Mouse (Mus musculus): Measurements from ENCODE around the gene Ptms. TPM values are rescaled to one million over a fixed set of nuclear protein-coding genes. Genes with fewer than 3 reads are reported as not detected.
A peak's percentile ranks its signal among the peaks of the same experiment; 100 is the strongest.

Gene Ptms
- polyA plus RNA-seq, 1 experiment, result 820 TPM

DNA sequence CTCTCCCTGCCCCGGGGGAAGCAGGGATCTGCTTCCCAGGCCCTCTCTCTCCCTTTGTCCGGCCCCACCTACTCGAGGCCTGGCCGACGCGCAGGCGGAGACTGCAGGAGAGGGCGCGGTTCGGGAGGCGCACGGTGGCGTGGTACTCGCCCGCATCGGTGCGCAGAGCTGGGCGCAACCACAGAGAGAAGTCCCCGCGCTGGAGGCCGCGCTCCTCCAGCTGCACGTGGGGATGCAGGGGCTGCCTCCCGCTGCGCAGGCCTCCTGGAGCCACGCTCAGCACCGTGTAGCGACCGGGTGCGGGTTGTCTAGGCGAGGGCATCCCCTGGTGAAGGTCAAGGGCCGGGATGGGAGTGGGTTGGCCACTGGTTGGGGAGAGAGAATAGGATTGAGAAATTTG is 9.9 kb downstream of the Ptms start:
- Histone ChIP-seq H3K27ac (ENCODE audit: insufficient read depth, low read depth, low read length) (no peak overlapping the region), H3K4me3 (ENCODE audit: insufficient read depth, low read length) (no peak overlapping the region), H3K4me1 (ENCODE audit: control insufficient read depth, insufficient read depth, low read length) (peaks cover 23% of the 10 kb centered on the region)
- TF ChIP-seq POLR2A (IDR thresholded peaks at IDR 0.05; ENCODE audit: borderline replicate concordance, low read depth, low read length) (no peak), CTCF (IDR thresholded peaks at IDR 0.05; ENCODE audit: low read depth, low read length) (no peak)

DNA sequence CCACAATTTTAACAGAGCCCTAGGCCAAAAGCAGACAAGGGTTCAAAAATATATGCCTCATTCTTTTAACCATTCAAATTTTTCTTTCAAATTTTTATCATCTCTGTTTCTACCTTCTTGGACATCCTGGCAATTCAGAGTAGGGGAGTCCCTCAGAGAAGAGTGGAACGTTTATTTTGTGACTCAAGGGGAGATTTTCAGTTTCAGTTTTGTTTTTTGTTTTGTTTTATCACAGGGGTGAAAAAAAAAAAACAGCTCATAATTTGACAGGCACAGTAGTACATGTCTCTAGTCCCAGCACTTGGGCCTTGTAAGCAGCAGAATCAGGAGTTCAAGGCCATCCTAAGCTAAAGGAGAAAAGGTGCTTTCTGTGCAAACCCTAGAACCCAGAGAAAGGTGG is 12.1 kb downstream of the Ptms start:
- Histone ChIP-seq H3K4me3 (ENCODE audit: insufficient read depth, low read length) (no peak overlapping the region), H3K27ac (ENCODE audit: insufficient read depth, low read depth, low read length) (no peak overlapping the region), H3K4me1 (ENCODE audit: control insufficient read depth, insufficient read depth, low read length) (peaks cover 16% of the 10 kb centered on the region)
- TF ChIP-seq CTCF (IDR thresholded peaks at IDR 0.05; ENCODE audit: low read depth, low read length) (no peak), POLR2A (IDR thresholded peaks at IDR 0.05; ENCODE audit: borderline replicate concordance, low read depth, low read length) (no peak)

DNA sequence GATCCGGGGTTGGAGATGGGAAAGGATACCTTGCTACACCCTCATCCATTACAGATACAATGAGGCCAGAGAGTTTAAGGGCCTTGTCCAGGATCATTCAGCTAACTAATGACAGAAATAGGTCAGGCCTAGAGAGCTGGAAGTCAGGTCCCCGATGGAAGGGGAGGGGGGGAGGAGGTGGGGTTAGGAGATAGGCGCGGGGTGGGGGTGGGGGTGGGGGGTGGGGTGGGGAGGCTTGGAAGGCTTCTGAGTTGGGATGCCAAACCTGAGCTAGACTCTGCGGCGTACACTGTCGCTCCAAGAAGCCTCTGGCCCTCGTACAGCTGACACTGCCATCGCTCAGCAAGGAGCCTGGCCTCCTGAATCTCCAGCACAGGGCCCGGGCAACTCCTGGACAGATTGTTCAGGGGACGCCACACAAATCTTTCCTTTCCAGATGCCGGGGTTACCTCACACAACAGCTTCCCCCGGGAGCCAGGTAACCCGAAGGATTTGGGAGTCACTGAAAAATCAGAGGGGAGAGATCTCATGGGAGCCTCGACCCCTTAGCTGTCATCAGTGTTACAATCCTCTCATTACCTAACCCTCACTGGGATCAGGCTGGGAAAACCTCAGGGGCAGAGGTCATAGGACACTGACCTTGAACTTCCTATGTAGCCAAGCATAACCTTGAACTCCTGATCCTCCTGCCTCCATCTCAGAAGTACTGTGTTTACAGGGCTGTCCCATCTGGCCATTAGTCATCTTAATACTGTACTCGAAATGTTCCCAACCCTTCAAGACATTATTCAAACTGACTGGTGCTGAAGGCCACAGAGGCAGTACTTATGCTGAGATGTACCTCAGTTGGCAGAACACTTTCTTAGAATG is 14.7 kb downstream of the Ptms start:
- Histone ChIP-seq H3K27ac (ENCODE audit: insufficient read depth, low read depth, low read length) (no peak overlapping the region), H3K4me3 (ENCODE audit: insufficient read depth, low read length) (no peak overlapping the region), H3K4me1 (ENCODE audit: control insufficient read depth, insufficient read depth, low read length) (peaks cover 34% of the 10 kb centered on the region)
- no peak for TF ChIP-seq POLR2A (IDR thresholded peaks at IDR 0.05; ENCODE audit: borderline replicate concordance, low read depth, low read length)
- TF ChIP-seq CTCF (IDR thresholded peaks at IDR 0.05; ENCODE audit: low read depth, low read length), result no peak

DNA sequence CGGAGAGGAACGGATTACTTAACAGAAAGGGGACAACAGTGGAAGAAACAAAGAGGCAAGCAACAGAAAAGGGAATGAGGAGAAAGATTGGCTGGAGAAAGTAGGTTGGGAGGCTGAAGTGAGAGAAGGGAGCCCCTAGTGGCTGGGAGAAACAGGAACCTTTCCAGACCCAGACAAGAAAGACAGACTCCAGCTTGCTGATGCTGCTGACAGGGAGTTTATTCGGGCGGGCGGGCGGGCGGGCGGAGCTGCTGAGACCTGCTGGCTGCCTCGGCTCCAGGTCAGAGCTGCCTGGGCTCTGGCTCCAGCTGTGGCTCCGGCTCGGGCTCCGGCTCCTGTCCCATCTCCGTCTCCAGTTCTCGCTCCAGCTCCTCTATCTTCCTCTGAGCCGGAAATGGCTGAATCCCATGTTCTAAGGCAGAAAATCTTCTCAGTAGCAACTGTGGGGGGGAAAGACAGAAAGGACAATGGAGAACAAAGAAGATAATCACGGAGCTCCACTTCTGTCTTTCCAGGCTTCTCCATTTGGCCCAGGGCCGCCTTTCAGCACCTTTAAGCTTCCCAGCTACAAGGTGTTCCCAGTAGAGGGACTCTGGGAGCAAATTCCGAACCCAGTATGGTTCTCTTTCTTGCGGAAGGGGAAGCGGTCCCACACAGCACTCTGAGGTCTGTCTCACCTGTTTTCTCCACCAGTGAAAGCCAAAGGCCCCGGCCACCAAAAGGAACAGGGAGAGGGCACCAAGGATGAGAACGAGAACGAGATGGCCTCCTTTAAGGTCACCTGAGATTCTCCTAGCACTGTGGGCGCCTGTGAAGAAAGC is 15.5 kb downstream of the Ptms start:
- H3K4me1 ChIP-seq (ENCODE audit: control insufficient read depth, insufficient read depth, low read length), result peaks cover 43% of the 10 kb centered on the region
- H3K27ac ChIP-seq (ENCODE audit: insufficient read depth, low read depth, low read length), result peak overlapping the region; percentile 91
- TF ChIP-seq CTCF (IDR thresholded peaks at IDR 0.05; ENCODE audit: low read depth, low read length) (no peak; the same call in 1 of the 2 replicates), POLR2A (IDR thresholded peaks at IDR 0.05; ENCODE audit: borderline replicate concordance, low read depth, low read length) (no peak)
- peak overlapping the region; percentile 56 for H3K4me3 ChIP-seq (ENCODE audit: insufficient read depth, low read length)

DNA sequence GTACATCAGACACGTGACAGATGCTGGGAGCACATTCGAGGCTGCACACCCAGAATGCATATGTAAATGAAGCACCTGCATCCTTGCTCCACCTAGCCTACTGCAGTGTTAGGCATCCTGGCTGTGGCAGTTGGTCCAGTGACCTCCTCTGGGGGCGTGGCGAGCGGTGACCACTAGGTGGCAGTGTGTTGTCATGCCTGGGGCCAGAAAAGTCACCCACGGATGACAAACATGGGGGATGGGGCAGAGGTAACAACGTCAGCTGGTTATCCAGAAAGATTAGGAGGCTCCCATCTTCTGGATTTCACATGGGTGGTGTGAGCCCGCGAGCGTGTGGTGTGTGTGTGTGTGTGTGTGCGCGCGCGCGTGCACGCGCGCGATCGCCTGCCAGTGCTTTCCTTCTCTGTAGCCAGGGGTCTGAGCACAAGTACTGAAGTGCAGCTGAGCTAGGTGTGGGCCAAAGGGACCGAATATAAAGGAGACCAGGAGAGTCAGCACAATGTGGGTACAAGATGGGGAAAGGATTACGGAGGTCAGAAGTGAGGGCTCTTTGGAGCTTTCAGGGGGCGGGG is 16.2 kb downstream of the Ptms start:
- Histone ChIP-seq H3K4me1 (ENCODE audit: control insufficient read depth, insufficient read depth, low read length) (peaks cover 50% of the 10 kb centered on the region), H3K27ac (ENCODE audit: insufficient read depth, low read depth, low read length) (peak overlapping the region; percentile 91), H3K4me3 (ENCODE audit: insufficient read depth, low read length) (peak overlapping the region; percentile 56)
- TF ChIP-seq POLR2A (IDR thresholded peaks at IDR 0.05; ENCODE audit: borderline replicate concordance, low read depth, low read length) (no peak), CTCF (IDR thresholded peaks at IDR 0.05; ENCODE audit: low read depth, low read length) (peak; percentile 68; the same call in 1 of the 2 replicates)

DNA sequence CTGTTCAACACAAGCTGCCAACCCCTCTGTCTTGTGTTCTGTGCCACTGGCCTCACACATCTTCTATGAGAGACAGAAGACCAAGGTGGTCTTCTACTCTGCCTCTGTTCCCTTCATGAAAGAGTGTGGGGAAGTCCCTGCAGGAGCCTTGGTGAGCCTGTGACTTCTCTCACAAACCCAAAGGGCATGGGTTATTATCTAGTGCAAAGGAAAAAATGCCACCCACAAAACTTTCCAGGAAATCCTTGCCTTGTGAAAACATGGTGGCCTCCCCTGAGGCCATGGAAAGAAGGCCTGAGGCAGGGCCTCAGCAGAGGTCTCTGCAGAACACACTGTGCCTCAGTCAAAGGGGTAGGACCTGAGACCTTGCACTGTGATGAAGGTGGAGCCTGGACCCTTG is 18.1 kb downstream of the Ptms start:
- peak overlapping the region; percentile 98 for H3K27ac ChIP-seq (ENCODE audit: insufficient read depth, low read depth, low read length)
- H3K4me3 ChIP-seq (ENCODE audit: insufficient read depth, low read length), result no peak overlapping the region
- peaks cover 64% of the 10 kb centered on the region for H3K4me1 ChIP-seq (ENCODE audit: control insufficient read depth, insufficient read depth, low read length)
- TF ChIP-seq CTCF (IDR thresholded peaks at IDR 0.05; ENCODE audit: low read depth, low read length) (no peak), POLR2A (IDR thresholded peaks at IDR 0.05; ENCODE audit: borderline replicate concordance, low read depth, low read length) (no peak)

DNA sequence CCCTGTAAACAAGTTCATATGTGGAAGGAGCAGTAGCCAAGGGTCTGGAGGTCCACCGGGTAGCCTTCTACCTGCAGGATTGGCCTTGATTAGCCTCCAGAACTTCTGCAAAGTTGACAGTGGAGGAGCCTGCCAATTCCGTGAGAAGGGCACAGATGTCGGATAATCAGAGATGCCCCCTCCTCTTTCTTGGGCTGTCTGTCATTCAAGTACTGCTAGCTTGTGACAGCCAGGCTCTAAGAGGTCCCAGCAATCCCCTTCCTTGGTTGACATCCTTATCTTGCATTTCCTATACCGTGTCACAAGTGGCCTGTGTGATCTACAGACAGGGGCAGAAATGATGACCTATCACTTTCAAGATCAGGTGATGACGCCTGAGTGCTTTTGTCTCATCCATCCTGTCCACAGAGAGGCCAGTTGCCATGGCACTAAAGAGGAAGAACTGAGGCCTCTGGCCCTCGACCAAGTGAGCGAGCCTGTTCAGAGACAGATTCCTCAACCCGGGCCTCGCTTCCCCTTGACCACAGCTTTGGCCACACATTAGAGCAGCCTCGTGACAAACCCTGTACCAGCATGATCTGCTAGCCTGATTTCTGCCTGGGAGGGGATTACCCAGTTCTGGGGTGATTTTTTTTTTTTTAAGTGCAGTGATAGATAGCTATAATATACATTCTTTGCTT is 19.0 kb downstream of the Ptms start:
- Histone ChIP-seq H3K4me3 (ENCODE audit: insufficient read depth, low read length) (no peak overlapping the region), H3K4me1 (ENCODE audit: control insufficient read depth, insufficient read depth, low read length) (peaks cover 73% of the 10 kb centered on the region), H3K27ac (ENCODE audit: insufficient read depth, low read depth, low read length) (peak overlapping the region; percentile 98)
- TF ChIP-seq POLR2A (IDR thresholded peaks at IDR 0.05; ENCODE audit: borderline replicate concordance, low read depth, low read length) (no peak), CTCF (IDR thresholded peaks at IDR 0.05; ENCODE audit: low read depth, low read length) (no peak)

DNA sequence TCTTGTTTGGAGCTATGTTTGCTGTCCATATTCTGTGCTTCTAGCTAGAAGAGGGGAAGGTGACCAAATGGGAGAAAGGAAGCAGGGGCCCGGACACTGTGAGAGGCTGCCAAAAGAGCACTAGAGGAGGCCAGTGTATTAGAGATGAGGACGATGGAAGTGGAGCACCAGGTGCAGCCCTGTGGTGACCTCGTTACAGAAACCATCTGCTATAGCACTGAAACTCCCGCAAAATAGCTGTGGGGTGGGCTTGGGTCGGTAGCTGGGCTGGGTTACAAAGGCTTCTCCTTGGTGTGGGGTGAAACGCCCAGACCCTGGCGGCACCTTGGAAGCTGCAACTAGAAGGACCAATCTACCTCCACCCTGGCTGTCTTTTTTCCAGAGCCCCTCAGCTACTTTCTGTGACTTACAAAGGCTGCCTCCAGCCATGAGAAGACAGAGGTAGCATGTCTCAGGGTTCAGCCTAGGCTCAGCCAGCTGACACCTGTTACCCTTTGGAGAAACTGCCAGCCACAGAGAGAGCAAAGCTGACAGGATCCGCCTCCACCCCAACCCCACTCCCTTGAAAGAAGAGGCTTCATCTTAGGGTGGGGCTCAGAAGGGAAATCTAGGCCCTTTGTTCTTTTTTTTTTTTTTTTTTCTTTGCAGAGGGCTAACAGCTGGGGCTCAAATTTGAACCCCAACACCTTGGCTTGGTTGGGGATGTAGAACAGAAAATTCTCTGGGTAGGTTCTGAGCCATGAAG is 19.7 kb downstream of the Ptms start:
- H3K4me1 ChIP-seq (ENCODE audit: control insufficient read depth, insufficient read depth, low read length), result peaks cover 78% of the 10 kb centered on the region
- peak overlapping the region; percentile 97 for H3K27ac ChIP-seq (ENCODE audit: insufficient read depth, low read depth, low read length)
- no peak overlapping the region for H3K4me3 ChIP-seq (ENCODE audit: insufficient read depth, low read length)
- no peak for TF ChIP-seq CTCF (IDR thresholded peaks at IDR 0.05; ENCODE audit: low read depth, low read length)
- no peak for TF ChIP-seq POLR2A (IDR thresholded peaks at IDR 0.05; ENCODE audit: borderline replicate concordance, low read depth, low read length)

DNA sequence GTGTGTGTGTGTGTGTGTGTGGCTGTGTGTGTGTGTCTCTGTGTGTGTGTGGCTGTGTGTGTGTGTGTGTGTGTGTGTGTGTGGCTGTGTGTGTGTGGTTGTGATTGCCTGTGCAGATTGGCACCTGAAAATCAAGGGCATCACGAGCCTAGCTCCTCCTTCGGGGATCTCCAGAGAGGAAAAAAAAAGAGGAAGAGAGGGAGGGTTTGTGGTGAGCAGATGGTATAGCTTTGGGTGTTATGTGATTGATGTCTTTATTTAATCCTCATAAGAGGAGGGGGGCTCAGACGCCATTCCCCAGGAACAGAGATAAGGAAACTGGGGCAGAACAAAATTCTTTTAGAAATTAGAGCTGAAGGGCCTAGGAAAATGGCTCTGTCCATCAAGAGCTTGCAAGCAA is 21.5 kb downstream of the Ptms start:
- H3K4me1 ChIP-seq (ENCODE audit: control insufficient read depth, insufficient read depth, low read length), result peaks cover 80% of the 10 kb centered on the region
- peak overlapping the region; percentile 97 for H3K27ac ChIP-seq (ENCODE audit: insufficient read depth, low read depth, low read length)
- TF ChIP-seq CTCF (IDR thresholded peaks at IDR 0.05; ENCODE audit: low read depth, low read length) (no peak), POLR2A (IDR thresholded peaks at IDR 0.05; ENCODE audit: borderline replicate concordance, low read depth, low read length) (no peak)
- no peak overlapping the region for H3K4me3 ChIP-seq (ENCODE audit: insufficient read depth, low read length)

DNA sequence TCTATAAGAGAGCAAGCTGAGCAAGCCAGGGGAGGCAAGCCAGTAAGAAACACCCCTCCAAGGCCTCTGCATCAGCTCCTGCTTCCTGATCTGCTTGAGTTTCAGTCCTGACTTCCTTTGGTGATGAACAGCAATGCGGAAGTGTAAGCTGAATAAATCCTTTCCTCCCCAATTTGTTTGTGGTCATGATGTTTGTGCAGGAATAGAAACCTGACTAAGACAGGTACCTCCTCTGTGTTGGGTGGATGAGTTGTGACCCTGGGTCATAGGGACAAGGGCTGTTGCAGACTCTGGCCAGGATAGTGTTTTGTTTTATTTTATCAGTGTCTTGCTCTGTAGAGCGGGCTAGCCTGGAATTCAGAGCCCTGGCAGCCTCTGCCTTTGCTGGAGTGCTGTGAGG is 25.8 kb downstream of the Ptms start:
- H3K4me3 ChIP-seq (ENCODE audit: insufficient read depth, low read length), result peak overlapping the region; percentile 15; the same call in 1 of the 2 replicates
- H3K4me1 ChIP-seq (ENCODE audit: control insufficient read depth, insufficient read depth, low read length), result peaks cover 65% of the 10 kb centered on the region
- H3K27ac ChIP-seq (ENCODE audit: insufficient read depth, low read depth, low read length), result peak overlapping the region; percentile 98

All from bone marrow macrophage, adult 2 months (primary cell).